In the genomic region with DNA sequence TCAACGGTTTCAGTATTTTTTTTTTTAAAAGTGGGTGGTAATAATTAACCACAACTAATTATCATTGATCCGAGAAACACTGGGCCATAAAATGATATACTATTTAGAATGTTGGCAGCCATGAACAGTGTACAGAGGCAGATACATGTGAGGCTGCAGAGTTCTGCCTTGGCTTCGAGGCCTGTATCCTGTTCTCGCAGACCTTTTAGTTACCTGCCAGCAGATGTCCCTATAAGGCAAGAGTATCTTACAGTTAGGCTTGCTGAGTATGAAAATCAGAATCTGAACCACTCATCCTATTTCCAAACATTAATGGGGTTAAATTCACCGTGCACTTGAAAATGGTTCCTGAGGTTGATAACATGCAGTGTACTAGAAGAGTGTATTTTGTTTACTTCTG, we compare ENCODE assay signal across 12 mouse cellular contexts. TPM values are rescaled to one million over a fixed set of nuclear protein-coding genes. Genes with fewer than 3 reads are reported as not detected.
A peak's percentile ranks its signal among the peaks of the same experiment; 100 is the strongest.
DNase-seq lines count a peak whose midpoint lies in the region; ATAC-seq and TF ChIP-seq lines count a peak whose summit lies in the region.
"Had no signal": no experiment of that assay in that cellular context is flagged by ENCODE, and none has a peak within 500 bp of the region (broad histone marks: within the 10 kb centered on the region; RNA-seq: fewer than 3 reads in every experiment).

No protein-coding gene starts in this region.

- no peaks in the 10 kb centered on the region for H3K27me3 ChIP-seq in midbrain, embryonic 16.5 days (ENCODE audit: control insufficient read depth, insufficient read depth, low read depth, low read length)
- H3K27me3 ChIP-seq: embryonic facial prominence, embryonic 12.5 days; midbrain, embryonic 12.5 days had no signal

- ATAC-seq in erythroblast, adult 5-6 weeks (replicated peaks; ENCODE audit: low FRiP score, poor library complexity, severe bottlenecking): peak; percentile 72
- ATAC-seq in midbrain, embryonic 16.5 days: peak; percentile 76; the same call in 1 of the 2 replicates
- ATAC-seq in inflammation-experienced regulatory T-cells, adult 6 months: no peak

- no peaks in the 10 kb centered on the region for H3K4me1 ChIP-seq in midbrain, embryonic 16.5 days (ENCODE audit: control insufficient read depth, insufficient read depth, low read length)
- H3K4me1 ChIP-seq: embryonic facial prominence, embryonic 12.5 days; midbrain, embryonic 12.5 days had no signal

- H3K4me3 ChIP-seq in layer of hippocampus, adult 2 months: no peak overlapping the region
- H3K4me3 ChIP-seq in midbrain, embryonic 16.5 days (ENCODE audit: low read depth, low read length): no peak overlapping the region
- H3K4me3 ChIP-seq: embryonic facial prominence, embryonic 12.5 days; midbrain, embryonic 12.5 days had no signal

- no peak overlapping the region for H3K9ac ChIP-seq in midbrain, embryonic 16.5 days (ENCODE audit: low read depth, low read length)
- H3K9ac ChIP-seq: embryonic facial prominence, embryonic 12.5 days; midbrain, embryonic 12.5 days had no signal

- TF ChIP-seq CTCF in layer of hippocampus, adult 2 months (conservative IDR thresholded peaks at IDR 0.05): peak; percentile 62
- TF ChIP-seq CTCF in brain, embryonic 14.5 days (IDR thresholded peaks at IDR 0.05; ENCODE audit: borderline replicate concordance, extremely low read depth, insufficient read depth, insufficient read length): peak; percentile 43; the same call in 1 of the 2 replicates

- no peak overlapping the region for H3K27ac ChIP-seq in layer of hippocampus, adult 2 months
- H3K27ac ChIP-seq in midbrain, embryonic 16.5 days (ENCODE audit: low read length): no peak overlapping the region
- H3K27ac ChIP-seq: embryonic facial prominence, embryonic 12.5 days; midbrain, embryonic 12.5 days had no signal

- H3K4me2 ChIP-seq in midbrain, embryonic 16.5 days (ENCODE audit: low read length): no peak overlapping the region
- H3K4me2 ChIP-seq: embryonic facial prominence, embryonic 12.5 days; heart, embryonic 11.5 days; midbrain, embryonic 12.5 days had no signal

- H3K9me3 ChIP-seq in midbrain, embryonic 16.5 days (replicated peaks; ENCODE audit: control insufficient read depth, low read length, poor library complexity, severe bottlenecking): no peaks in the 10 kb centered on the region
- H3K9me3 ChIP-seq: embryonic facial prominence, embryonic 12.5 days; midbrain, embryonic 12.5 days had no signal

- no peaks in the 10 kb centered on the region for H3K36me3 ChIP-seq in midbrain, embryonic 16.5 days (ENCODE audit: control insufficient read depth, insufficient read depth, low read length)
- H3K36me3 ChIP-seq: embryonic facial prominence, embryonic 12.5 days; midbrain, embryonic 12.5 days had no signal

- WGBS in midbrain, embryonic 16.5 days: 62% methylated on average over 5 of the region's 5 CpGs

- no peak for TF ChIP-seq POLR2A in brain, embryonic 14.5 days (IDR thresholded peaks at IDR 0.05; ENCODE audit: borderline replicate concordance, extremely low read depth, insufficient read depth, insufficient read length, poor library complexity, severe bottlenecking)

- DNase-seq in layer of hippocampus, adult 2 months (ENCODE audit: low spot score in 2 of 2): no peak
- DNase-seq in layer of hippocampus, adult 11-12 months (ENCODE audit: low spot score): no peak
- DNase-seq in brain, embryonic 14.5 days (ENCODE audit: low read depth): peak; percentile 71
- DNase-seq in frontal cortex, postnatal 14 days (ENCODE audit: low spot score in 2 of 2): no peak
- no peak for DNase-seq in urinary bladder, postnatal 25 days (ENCODE audit: low spot score)
- DNase-seq: layer of hippocampus, adult 9-11 months had no signal

RNA-seq across cellular contexts. Expression of gene Tbc1d2b, which starts 45.7 kb away (rescaled TPM):
- total RNA-seq in layer of hippocampus, adult 2 months (2021): 1 to 10 TPM; 9.5 to 9.7 TPM
- 12.2 and 14.2 TPM in 2 replicates for polyA plus RNA-seq in brain, embryonic 14.5 days (2012; rRNA removed)
- total RNA-seq in erythroblast, adult 5-6 weeks (2015; ENCODE audit: low replicate concordance): 69.2 and 78.6 TPM in 2 replicates
- 76.9 and 83.4 TPM in 2 replicates for total RNA-seq in erythroblast, adult 5-6 weeks (2017; ENCODE audit: low replicate concordance)
- polyA plus RNA-seq in midbrain, embryonic 16.5 days (2015; fragmentation: Nextera tagmentation; extraction: Ambion mirVana): 6.3 and 7.3 TPM in 2 replicates
- 10 to 100 TPM; 10.6 to 14.0 (median 10.8) TPM for polyA plus RNA-seq in inflammation-experienced regulatory T-cells, adult 6 months (2017; shearing (Covaris generic))
